Mouse (Mus musculus): ENCODE data around the gene Abhd14b. TPM values are rescaled to one million over a fixed set of nuclear protein-coding genes. Genes with fewer than 3 reads are reported as not detected.
A peak's percentile ranks its signal among the peaks of the same experiment; 100 is the strongest.
"Not testable (repeated sequence)": the region's sequence is repeated elsewhere in the genome, so short reads cannot be mapped to it uniquely, and the experiment has no call there.

The Abhd14b gene
- total RNA-seq, 2 experiments from 2014 or later = 11.7 to 19.1 TPM

DNA sequence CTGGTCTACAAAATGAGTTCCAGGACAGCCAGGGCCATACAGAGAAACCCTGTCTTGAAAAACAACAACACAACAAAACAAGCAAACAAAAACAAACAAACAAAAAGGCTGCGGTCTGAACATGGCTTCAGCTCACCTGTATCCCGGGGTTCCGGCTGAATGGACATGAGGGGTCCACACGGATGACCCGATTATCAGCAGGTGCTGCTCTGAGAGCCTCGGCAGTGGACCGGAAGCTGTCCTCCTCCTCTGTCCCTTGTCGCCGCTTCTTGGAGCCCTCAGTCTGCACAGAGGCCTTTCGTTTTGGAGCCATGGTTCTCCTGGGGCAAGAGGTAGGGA, 28.4 kb downstream of the Abhd14b start, which contains the start of gene Rrp9:
Gene Rrp9, plus strand, starts transcription at position 301 of the 339 bp plus-strand sequence.
- ATAC-seq (replicated peaks; ENCODE audit: poor library complexity) = no peak

DNA sequence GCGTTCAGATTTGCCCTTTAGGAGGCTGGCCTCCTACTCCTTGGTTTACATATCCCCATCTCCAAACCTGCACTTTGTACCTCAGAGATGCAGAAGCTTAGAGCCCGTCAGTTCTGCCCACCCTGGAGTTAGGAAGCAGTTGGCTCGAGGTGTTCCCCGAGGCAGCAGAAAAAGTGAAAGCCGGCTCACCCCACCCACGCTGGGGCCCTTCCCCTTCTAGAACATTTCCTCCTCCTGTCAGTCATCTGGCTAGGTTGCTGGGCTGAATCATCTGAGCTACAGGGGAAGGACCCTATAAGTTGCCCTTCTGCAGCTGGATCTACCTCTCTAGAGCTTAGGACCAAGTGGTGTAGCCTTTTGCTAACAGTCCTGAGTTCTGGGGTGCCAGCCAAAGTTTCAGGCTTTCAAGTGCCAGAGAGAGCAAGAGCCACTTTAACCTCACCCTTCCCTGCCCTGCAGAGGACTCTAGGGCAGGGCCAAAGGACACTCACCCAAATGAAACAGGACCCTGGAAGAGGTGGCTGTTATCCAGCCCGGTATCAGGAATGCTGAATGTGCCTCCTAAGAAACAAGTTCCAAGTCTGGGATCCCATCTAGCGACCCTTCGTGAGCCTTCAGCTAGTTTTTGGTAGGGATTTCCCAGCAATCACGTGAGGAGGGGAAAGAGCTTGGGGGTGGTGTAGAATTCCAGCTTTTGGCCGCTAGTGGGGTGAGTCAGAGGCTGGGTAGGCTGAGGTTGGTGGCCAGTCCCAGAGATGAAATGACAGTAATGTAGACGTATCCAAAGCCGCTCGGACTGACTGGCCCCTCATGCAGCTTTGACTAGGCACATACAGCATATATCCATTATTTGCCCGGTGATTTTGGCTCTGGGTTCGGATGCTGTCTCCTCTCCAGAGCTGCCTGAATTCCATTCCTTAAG, 29.0 kb downstream of the Abhd14b start:
- ATAC-seq (replicated peaks; ENCODE audit: poor library complexity) = 0 out of 2 replicates have a peak, but pooled peaks have one; percentile 2

- ATAC-seq (replicated peaks; ENCODE audit: poor library complexity) = peak; percentile 87
These were observed 29.7 kb downstream of the Abhd14b start, which contains the start of gene Parp3 for GRCm38 (mm10) chr9:106476924-106477484. Gene Parp3 (minus strand): TSS chr9:106476949.

- no peak for ATAC-seq (replicated peaks; ENCODE audit: poor library complexity)
These were observed 30.4 kb downstream of the Abhd14b start for GRCm38 (mm10) chr9:106477649-106478048.

- no peak for ATAC-seq (replicated peaks; ENCODE audit: poor library complexity)
These were observed 30.8 kb downstream of the Abhd14b start for GRCm38 (mm10) chr9:106478101-106478500.

- no peak for ATAC-seq (replicated peaks; ENCODE audit: poor library complexity)
These were observed 33.3 kb downstream of the Abhd14b start for GRCm38 (mm10) chr9:106480541-106480940.

DNA sequence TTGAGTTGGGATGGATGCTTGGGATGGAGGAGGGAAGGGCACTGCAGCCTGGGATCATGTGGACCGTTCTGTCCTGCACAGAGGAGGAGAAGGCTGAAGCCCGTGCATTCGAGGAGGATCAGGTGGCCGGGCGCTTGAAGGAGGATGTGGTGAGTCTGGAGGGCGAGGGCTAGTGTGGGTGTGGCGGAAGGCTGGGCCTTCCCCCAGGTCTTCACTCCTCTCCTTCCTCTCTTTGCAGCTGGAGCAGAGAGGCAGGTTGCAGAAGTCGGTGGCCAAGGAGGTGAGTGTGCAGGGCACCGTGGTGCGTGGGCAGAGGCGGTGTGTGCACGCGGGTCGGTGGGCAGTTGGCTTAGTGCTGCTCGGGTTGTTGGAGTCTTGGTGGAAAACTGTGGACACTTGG, 33.8 kb downstream of the Abhd14b start:
- ATAC-seq (replicated peaks; ENCODE audit: poor library complexity) = peak; percentile 14; the same call in 1 of the 2 replicates

- no peak for ATAC-seq (replicated peaks; ENCODE audit: poor library complexity)
These were observed 34.4 kb downstream of the Abhd14b start for GRCm38 (mm10) chr9:106481676-106482075.

GRCm38 (mm10) chr9:106482578-106483115, 35.4 kb downstream of the Abhd14b start:
- ATAC-seq (replicated peaks; ENCODE audit: poor library complexity) = no peak

DNA sequence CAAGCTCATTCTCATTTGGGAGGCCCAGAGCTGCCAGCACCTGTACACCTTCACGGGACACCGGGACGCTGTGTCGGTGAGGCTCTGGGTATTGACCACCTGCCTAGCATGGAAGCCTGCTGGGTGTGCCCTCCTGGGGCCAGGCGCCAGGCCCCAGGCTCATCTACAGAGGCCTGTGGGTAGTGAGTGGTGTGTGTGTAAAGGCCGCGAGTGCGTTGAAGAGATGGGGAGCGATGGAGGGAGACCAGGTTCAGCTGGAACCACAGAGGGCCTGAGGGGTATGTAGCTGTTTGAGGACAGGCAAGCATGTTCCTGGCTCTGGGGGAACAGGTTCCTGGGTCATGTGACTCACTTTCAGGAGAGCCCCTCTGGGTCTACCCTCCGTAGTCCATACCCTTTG, 35.9 kb downstream of the Abhd14b start:
- ATAC-seq (replicated peaks; ENCODE audit: poor library complexity) = no peak

GRCm38 (mm10) chr9:106483606-106484005, 36.3 kb downstream of the Abhd14b start:
- ATAC-seq (replicated peaks; ENCODE audit: poor library complexity) = no peak

- ATAC-seq (replicated peaks; ENCODE audit: poor library complexity) = no peak
These were observed 37.8 kb downstream of the Abhd14b start for GRCm38 (mm10) chr9:106485076-106485475.

- ATAC-seq (replicated peaks; ENCODE audit: poor library complexity) = not testable (repeated sequence)
These were observed 40.3 kb downstream of the Abhd14b start for GRCm38 (mm10) chr9:106487602-106488001.

DNA sequence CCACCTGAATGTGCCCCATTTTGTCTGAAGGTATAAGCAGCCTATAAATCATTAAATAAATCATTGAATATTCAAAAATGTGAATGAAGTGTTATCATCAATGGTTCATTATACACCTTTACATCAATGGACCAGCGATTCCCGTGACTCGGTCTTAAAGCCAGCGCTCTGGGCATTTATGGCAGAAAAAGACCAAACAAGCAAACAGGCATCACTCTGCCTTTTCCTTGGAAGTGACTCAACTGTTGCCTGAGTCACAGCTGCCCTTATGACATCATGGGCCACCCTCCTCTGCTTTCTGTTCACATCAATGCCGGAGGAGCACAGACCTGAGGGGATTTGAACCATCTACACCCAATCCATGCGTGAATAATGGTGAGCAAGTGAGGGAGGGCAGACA, 52.4 kb downstream of the Abhd14b start, which contains the start of gene Iqcf1:
Gene Iqcf1, plus strand, starts transcription at position 301 of the 400 bp plus-strand sequence.
- ATAC-seq (replicated peaks; ENCODE audit: poor library complexity) = no peak

DNA sequence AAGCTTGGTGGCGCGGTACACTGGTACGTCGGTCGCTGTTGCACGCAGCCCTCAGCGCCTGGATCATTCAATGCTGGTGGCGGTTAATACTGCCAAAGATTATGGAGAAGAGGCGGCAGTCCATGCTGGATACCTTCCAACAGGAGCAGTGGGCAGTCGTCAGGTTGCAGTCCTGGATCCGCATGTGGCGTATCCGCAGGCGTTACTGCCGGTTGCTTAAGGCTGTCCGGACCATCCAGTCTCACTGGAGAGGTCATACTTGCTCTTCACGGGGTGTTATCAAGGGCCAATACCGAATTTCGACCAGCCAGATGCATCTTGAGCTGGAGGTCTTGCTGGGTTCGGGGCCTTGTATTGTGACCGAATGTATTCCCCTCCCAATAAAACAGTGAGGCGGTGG, 54.6 kb downstream of the Abhd14b start:
- no peak for ATAC-seq (replicated peaks; ENCODE audit: poor library complexity)

Other genes starting within 250 kb of the Abhd14b start
- gene Ppm1m, start 247.7 kb upstream of the Abhd14b start, total RNA-seq (2015) = 14.3 and 16.9 TPM in 2 replicates
- 15.5 and 23.7 TPM in 2 replicates for gene Ppm1m, start 247.7 kb upstream of the Abhd14b start, total RNA-seq (2017)
- 45.1 and 46.4 TPM in 2 replicates for gene Twf2, start 244.4 kb upstream of the Abhd14b start, total RNA-seq (2015)
- gene Twf2, start 244.4 kb upstream of the Abhd14b start, total RNA-seq (2017) = 67.5 and 80.6 TPM in 2 replicates
- 2.2 and 4.5 TPM in 2 replicates for gene Tlr9, start 224.9 kb upstream of the Abhd14b start, total RNA-seq (2015)
- 0.37 and 0.46 TPM in 2 replicates for gene Tlr9, start 224.9 kb upstream of the Abhd14b start, total RNA-seq (2017)
- gene Alas1, start 198.8 kb upstream of the Abhd14b start, total RNA-seq (2015) = 559 and 576 TPM in 2 replicates
- 961 and 988 TPM in 2 replicates for gene Alas1, start 198.8 kb upstream of the Abhd14b start, total RNA-seq (2017)
- 38.9 and 50.1 TPM in 2 replicates for gene Poc1a, start 166.4 kb upstream of the Abhd14b start, total RNA-seq (2015)
- gene Poc1a, start 166.4 kb upstream of the Abhd14b start, total RNA-seq (2017) = 33.2 and 43.8 TPM in 2 replicates
- gene Dusp7, start 78.8 kb upstream of the Abhd14b start, total RNA-seq (2015) = 31.6 and 41.9 TPM in 2 replicates
- gene Dusp7, start 78.8 kb upstream of the Abhd14b start, total RNA-seq (2017) = 10.8 and 15.0 TPM in 2 replicates
- 3,403 and 3,618 TPM in 2 replicates for gene Rpl29, start 18.0 kb upstream of the Abhd14b start, total RNA-seq (2015)
- 1,606 and 1,752 TPM in 2 replicates for gene Rpl29, start 18.0 kb upstream of the Abhd14b start, total RNA-seq (2017)
- 13.7 TPM in 2 replicates for gene Acy1, start 9.1 kb upstream of the Abhd14b start, total RNA-seq (2015)
- gene Acy1, start 9.1 kb upstream of the Abhd14b start, total RNA-seq (2017) = 27.2 and 31.3 TPM in 2 replicates
- gene Abhd14a, start 219 bp downstream of the Abhd14b start, total RNA-seq (2015) = 21.3 and 23.4 TPM in 2 replicates
- gene Abhd14a, start 219 bp downstream of the Abhd14b start, total RNA-seq (2017) = 27.3 and 30.2 TPM in 2 replicates
- gene Pcbp4, start 5.8 kb downstream of the Abhd14b start, total RNA-seq (2015) = 0.91 and 1.7 TPM in 2 replicates
- 0.96 and 2.7 TPM in 2 replicates for gene Pcbp4, start 5.8 kb downstream of the Abhd14b start, total RNA-seq (2017)
- not detected in 2 replicates for gene Gpr62, start 18.5 kb downstream of the Abhd14b start, total RNA-seq (2015)
- gene Gpr62, start 18.5 kb downstream of the Abhd14b start, total RNA-seq (2017) = not detected in 2 replicates
- gene Rrp9, start 28.5 kb downstream of the Abhd14b start, total RNA-seq (2015) = 18.9 and 21.3 TPM in 2 replicates
- 45.2 and 50.1 TPM in 2 replicates for gene Rrp9, start 28.5 kb downstream of the Abhd14b start, total RNA-seq (2017)
- gene Parp3, start 29.5 kb downstream of the Abhd14b start, total RNA-seq (2015) = 5.9 and 7.0 TPM in 2 replicates
- gene Parp3, start 29.5 kb downstream of the Abhd14b start, total RNA-seq (2017) = 8.0 and 12.1 TPM in 2 replicates
- gene Iqcf1, start 52.5 kb downstream of the Abhd14b start, total RNA-seq (2015) = not detected in 2 replicates
- not detected in 2 replicates for gene Iqcf1, start 52.5 kb downstream of the Abhd14b start, total RNA-seq (2017)
- not detected in 2 replicates for gene Iqcf5, start 67.1 kb downstream of the Abhd14b start, total RNA-seq (2015)
- gene Iqcf5, start 67.1 kb downstream of the Abhd14b start, total RNA-seq (2017) = not detected in 2 replicates
- not detected in 2 replicates for gene Iqcf3, start 114.2 kb downstream of the Abhd14b start, total RNA-seq (2015)
- gene Iqcf3, start 114.2 kb downstream of the Abhd14b start, total RNA-seq (2017) = not detected in 2 replicates
- not detected in 2 replicates for gene Iqcf4, start 123.5 kb downstream of the Abhd14b start, total RNA-seq (2015)
- gene Iqcf4, start 123.5 kb downstream of the Abhd14b start, total RNA-seq (2017) = not detected in 2 replicates
- not detected in 2 replicates for gene Iqcf6, start 179.1 kb downstream of the Abhd14b start, total RNA-seq (2015)
- not detected in 2 replicates for gene Iqcf6, start 179.1 kb downstream of the Abhd14b start, total RNA-seq (2017)
- gene Grm2, start 208.6 kb downstream of the Abhd14b start, total RNA-seq (2015) = not detected in 2 replicates
- not detected in 2 replicates for gene Grm2, start 208.6 kb downstream of the Abhd14b start, total RNA-seq (2017)
- gene Tex264, start 238.5 kb downstream of the Abhd14b start, total RNA-seq (2015) = 12.1 and 14.8 TPM in 2 replicates
- 19.6 and 21.9 TPM in 2 replicates for gene Tex264, start 238.5 kb downstream of the Abhd14b start, total RNA-seq (2017)

Data from megakaryocyte progenitor cell, adult 5-6 weeks (primary cell).